Mouse (Mus musculus): ENCODE data around the gene Gm17428.

The Gm17428 gene

DNA sequence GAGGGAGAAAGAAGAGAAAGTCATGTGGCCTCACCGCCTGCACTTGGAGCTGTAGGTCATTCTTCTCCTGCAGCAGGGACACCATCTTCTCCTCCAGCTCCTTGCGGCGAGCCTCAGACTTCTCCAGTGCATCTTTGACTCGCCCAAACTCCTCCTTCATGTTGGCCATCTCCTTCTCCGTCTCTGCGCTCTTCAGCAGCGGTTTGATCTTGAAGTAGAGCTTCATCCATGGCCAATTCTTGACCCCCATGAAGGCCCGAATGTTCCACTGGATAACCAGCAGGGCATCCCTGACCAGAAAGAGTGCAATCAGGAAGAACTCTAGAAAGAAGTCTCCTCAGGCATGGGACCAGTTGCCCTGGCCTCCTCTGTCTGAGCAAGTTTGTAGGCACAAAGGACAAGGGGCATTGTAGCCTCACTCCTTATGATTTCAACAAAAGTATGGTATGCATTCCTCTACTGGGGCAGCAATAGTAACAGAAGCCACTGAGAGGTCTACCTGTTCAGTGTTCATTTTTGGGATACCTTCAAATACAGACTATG lies 23.0 kb upstream of the Gm17428 start:
- no peak for DNase-seq

DNA sequence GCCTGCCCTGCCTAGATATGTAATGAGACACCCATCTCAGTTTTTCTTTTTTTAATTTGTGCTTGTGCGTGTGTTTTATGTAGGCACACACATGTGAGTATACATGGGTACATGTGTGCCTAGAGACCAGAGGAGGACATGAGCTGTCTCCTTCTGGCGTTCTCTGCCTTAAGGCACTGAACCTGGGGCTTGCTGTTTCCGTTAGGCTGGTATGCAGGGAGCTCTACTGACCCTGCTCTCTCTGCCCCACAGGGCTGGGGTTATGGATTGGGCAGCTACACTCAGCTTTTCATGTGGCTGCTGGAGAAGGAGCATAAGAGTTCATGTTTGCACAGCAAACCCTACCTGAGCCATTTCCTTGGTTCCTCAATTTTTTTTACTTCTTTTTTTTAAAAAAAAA lies 22.3 kb upstream of the Gm17428 start:
- no peak for DNase-seq

GRCm38 (mm10) chr14:54955481-54955880 lies 21.3 kb upstream of the Gm17428 start:
- no peak for DNase-seq

DNA sequence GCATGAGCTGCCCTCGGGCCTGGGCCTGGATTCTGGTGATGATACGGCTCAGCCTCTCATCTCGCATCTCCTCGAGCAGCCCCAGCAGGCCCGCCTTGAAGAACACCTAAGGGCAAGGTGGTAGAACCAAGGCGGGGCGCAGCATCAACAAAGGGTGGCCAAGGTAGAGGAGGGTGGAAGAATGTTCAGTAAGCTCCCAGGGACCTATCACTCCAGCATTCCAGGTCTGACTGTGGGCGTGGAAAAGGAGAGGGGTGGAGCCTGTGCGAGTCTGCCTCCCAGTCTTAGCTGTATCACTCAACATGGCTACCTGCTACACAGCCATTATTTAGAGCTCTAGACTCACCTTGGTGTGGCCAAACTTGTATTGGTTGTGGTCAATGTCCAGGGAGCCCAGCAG lies 20.2 kb upstream of the Gm17428 start:
- no peak for DNase-seq

DNA sequence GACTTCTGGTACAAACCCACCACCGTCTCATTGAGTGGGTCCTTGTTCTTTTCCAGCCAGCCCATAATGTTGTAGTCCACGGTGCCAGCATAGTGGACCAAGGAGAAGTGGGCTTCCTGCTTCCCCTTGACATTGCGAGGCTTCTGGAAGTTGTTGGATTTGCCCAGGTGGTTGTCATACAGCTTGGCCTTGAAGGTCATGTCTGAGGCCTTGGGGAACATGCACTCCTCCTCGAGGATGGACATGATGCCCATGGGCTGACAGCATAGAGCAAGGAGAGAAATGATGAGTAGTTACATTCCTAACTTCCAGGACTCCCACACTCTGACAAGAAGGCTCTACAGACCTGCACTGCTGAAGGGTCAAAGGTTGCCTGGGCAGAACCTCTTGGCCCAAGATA lies 18.2 kb upstream of the Gm17428 start:
- DNase-seq: no peak

DNA sequence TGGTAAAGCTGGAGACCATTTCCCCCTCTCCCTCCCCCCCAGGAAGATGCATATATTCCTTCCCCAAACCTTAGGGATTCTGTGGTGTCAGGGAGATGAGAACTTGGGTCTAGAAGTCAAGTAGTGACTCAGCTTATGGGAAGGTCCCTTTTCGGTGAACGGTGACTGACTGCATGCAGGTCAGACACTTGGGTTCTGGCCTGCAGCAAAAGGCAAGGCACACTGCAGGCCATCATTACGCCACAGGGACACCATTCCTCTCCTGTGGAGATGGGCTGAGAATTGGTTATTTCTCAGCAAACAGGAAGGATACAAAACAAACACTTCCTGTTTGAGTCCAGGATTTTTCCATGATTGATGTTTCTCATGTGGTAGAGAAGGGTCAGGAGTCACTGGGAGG lies 17.5 kb upstream of the Gm17428 start:
- no peak for DNase-seq

DNA sequence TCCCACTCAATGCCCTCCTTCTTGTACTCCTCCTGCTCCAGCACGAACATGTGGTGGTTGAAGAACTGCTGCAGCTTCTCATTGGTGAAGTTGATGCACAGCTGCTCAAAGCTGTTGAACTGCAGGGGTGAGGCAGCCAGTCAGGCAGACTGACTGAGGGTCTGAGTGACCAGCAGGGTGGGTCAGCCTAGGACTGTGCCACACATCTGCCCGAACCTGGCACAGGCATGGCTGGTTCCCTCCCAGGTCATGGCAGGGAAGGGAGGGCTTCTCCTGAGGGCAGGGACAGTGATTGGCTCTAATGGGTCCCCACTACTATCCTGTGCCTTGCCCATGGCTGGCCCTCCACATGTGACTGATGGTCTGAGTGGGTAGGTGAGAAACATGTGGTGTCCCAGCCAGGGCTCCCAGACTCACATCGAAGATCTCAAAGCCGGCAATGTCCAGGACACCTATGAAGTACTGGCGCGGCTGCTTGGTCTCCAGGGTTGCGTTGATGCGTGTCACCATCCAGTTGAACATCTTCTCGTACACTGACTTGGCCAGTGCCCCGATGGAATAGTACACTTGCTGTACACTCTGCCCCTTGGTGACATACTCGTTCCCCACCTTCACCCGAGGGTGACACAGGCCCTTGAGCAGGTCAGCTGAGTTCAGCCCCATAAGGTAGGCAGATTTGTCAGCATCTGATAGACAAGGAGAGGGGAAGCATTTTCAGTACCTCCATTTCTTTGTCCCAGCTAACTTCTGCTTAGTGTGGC lies 16.7 kb upstream of the Gm17428 start:
- peak; percentile 94 for DNase-seq

DNA sequence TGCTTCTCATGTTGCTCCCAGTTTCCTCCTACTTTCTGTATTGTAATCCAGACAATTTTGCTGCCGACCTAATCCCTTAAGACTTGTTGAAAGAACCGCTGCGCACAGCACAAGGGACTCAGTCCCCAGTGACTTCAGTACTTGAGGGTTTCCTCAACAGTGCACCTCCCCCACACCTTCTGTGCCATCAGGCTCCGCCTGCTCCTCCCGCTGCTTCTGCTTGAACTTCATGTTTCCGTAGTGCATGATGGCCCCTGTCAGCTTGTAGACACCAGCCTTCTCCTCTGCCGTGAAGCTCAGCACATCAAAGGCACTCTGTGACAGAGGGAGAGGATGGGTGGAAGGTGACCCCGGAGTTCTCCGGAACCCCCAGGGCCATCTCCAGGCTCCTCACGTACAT lies 16.0 kb upstream of the Gm17428 start:
- no peak for DNase-seq

- no peak for DNase-seq
Measured at GRCm38 (mm10) chr14:54961487-54961886, 15.2 kb upstream of the Gm17428 start.

DNA sequence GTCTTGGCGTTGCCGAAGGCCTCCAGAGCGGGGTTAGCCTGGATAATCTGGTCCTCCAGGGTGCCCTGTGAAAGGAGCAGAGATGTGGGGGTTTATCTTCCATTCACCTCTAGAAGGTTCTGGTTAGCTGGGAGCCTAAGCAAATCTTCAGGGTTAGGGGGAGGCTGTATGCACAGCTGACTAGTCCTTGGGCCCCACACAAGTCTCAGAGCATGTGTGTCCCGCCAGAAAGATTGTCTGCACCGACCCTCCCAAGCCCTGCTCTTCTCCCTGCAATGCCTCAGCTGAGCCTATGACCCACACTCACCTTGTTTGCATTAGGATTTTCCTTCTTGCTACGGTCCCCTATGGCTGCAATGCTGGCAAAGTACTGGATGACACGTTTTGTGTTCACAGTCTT lies 14.0 kb upstream of the Gm17428 start:
- no peak for DNase-seq

DNA sequence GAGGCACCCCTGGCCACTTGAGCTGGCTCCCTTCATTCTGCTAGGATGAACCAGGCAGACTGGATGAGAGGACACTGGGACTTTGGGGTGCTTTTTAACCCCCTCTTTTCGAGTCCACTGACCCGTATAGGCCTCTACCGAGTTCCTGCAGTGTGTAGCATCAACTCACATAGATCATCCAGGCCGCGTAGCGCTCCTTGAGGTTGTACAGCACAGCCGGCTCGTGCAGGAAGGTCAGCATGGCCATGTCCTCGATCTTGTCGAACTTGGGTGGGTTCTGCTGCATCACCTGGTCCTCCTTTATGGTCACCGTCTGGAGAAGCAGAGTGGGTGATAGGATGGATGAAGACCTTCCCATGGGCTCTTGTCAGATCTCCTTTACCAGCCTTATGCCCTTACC lies 13.0 kb upstream of the Gm17428 start:
- no peak for DNase-seq

DNA sequence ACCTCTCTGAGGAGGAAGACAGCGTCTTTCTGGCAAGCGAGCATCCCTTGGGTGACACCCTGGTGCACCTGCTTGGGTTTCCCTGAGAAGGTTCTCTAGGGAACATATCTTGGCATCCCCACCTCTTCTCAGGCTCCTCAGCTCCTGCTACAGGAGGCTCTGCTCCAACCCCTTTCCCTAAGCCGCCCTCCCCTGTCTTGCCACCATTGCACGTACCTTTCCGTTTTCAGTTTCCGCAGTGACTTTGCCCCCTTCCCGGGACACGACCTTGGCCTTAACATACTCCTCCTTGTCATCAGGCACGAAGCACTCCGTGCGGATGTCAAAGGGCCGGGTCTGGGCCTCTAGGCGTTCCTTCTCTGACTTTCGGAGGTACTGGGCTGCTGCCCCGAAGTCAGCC lies 11.7 kb upstream of the Gm17428 start:
- DNase-seq: no peak

- DNase-seq: no peak
Measured at GRCm38 (mm10) chr14:54965631-54966030, 11.1 kb upstream of the Gm17428 start.

DNA sequence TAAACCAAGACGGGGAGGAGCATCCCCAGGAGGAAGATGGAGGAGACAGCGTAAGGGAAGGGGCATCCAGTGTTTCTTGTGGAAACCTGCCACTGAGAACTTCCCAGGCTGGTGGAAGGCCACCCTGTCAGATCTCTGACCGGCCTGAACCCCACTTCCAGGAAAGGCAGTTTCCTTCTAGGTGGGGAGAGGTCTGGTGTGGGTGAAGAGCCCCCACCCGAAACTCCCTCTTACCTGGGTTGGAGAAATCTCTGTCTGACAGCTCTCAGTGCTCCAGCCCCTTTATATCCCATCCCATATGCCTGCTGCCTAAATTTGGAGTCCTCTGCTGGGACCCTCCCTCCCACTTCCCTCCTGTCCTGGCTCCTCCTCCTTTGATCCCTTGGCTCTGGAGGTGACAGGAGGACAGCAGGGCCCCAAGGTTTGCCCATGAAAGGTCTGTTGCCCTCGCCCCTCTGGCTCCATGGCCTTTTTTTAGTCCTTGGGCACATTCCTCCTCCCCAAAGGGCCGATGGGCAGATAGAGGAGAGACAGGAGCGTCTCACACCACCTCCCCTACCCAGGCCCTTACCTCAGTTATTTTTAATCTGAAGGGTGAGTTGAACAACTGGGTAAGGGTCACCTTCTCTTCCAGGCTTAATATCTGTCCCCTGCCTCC lies 10.3 kb upstream of the Gm17428 start, which contains the start of gene Myh6:
Myh6 (minus strand) TSS at position 608 of the 658 bp plus-strand sequence.
- DNase-seq: peak; percentile 98

GRCm38 (mm10) chr14:54967874-54968273 lies 8.9 kb upstream of the Gm17428 start:
- DNase-seq: peak; percentile 98

DNA sequence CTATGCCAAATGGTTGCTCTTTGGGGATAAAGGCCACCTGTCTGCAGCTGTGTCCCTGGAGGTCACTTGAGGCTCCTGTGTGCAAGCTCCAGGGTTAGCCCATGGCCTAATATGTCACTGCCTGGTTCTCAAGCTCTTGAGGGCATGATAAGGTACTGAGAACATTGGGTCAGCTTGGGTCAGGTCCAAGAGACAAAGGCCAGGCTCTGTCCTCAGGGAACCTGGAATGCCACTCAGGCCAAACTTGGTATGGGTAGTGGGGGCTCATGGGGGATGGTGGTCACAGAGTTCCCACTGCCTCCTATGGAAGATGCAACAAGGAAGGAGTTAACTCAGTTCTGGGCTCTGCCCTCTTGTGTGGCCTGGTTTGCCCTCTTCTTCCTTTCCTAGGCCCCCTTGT lies 8.4 kb upstream of the Gm17428 start:
- DNase-seq: peak; percentile 98

DNA sequence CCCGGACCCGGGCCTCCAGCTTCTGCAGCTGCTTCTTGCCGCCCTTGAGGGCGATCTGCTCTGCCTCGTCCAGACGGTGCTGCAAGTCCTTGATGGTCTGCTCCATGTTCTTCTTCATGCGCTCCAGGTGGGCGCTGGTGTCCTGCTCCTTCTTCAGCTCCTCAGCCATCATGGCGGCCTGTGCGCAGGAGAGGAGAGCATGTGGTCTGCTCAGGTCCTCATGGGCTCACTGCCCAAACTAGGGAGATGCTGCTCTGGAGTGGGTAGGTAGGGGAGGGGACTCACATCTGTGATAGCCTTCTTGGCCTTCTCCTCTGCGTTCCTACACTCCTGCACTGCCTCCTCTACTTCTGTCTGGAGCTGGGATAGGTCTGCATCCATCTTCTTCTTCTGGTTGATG lies 3.9 kb upstream of the Gm17428 start:
- peak; percentile 93 for DNase-seq

- no peak for DNase-seq
Measured at GRCm38 (mm10) chr14:54974068-54974791, 2.5 kb upstream of the Gm17428 start.

DNA sequence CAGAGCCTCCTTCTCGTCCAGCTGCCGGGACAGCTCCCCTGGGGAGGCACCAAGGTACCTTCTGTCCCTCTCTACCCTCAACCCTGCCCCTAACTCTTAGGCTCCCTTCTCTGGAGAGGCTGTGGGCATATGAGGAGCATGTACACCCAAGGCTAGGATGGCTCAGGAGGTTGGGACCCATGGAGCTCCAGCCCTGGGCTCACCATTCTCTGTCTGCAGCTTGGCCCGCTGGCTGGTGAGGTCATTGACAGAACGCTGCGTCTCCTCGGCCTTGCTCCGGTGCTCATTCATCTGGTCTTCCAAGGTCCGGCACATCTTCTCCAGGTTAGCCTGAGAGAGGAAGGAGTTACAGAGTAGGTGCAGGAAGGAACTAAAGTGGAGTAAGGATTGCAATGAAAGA lies 1.9 kb downstream of the Gm17428 start:
- peak; percentile 88 for DNase-seq

- DNase-seq: no peak
Measured at GRCm38 (mm10) chr14:54981934-54982333, 5.2 kb downstream of the Gm17428 start.

DNA sequence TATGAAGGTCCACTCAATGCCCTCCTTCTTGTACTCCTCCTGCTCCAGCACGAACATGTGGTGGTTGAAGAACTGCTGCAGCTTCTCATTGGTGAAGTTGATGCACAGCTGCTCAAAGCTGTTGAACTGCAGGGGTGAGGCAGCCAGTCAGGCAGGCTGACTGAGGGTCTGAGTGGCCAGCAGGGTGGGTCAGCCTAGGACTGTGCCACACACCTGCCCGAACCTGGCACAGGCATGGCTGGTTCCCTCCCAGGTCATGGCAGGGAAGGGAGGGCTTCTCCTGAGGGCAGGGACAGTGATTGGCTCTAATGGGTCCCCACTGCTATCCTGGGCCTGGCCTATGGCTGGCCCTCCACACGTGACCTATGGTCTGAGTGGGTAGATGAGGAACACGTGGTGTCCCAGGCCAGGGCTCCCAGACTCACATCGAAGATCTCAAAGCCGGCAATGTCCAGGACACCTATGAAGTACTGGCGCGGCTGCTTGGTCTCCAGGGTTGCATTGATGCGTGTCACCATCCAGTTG lies 11.7 kb downstream of the Gm17428 start:
- DNase-seq: peak; percentile 92

DNA sequence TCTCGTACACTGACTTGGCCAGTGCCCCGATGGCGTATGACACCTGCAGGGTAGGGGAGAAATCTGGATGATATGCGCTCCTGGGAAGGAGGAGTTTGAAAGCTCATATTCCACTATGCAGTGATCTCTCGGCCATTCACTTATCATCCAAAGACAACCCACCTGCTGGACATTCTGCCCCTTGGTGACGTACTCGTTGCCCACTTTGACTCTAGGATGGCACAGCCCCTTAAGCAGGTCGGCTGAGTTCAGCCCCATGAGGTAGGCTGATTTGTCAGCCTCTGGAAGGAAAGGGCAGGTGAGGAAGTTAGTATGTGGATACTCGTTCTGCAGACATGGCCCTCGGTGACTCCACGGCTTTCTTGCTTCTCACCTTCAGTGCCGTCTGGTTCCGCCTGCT lies 12.1 kb downstream of the Gm17428 start:
- peak; percentile 74 for DNase-seq

GRCm38 (mm10) chr14:54989886-54990441 lies 13.2 kb downstream of the Gm17428 start:
- DNase-seq: peak; percentile 78
